Mouse (Mus musculus): ENCODE data around the gene Lamc1. TPM values are rescaled to one million over a fixed set of nuclear protein-coding genes. Genes with fewer than 3 reads are reported as not detected.
"Not testable (repeated sequence)": the region's sequence is repeated elsewhere in the genome, so short reads cannot be mapped to it uniquely, and the experiment has no call there.

The Lamc1 gene
- polyA plus RNA-seq, 1 experiment from 2014 or later = 36.8 TPM

- no peak overlapping the region for H3K27ac ChIP-seq
- no peak overlapping the region for H3K4me3 ChIP-seq
- no peak overlapping the region for H3K9ac ChIP-seq
- no peak overlapping the region for H3K4me2 ChIP-seq (replicated peaks)
- H3K9me3 ChIP-seq = no peaks in the 10 kb centered on the region
- no peaks in the 10 kb centered on the region for H3K27me3 ChIP-seq (replicated peaks)
- no peaks in the 10 kb centered on the region for H3K4me1 ChIP-seq
- WGBS = 67% methylated on average over 18 of the region's 18 CpGs
- H3K36me3 ChIP-seq = no peaks in the 10 kb centered on the region
- no peak for ATAC-seq (ENCODE audit: low FRiP score, low read depth)
These were observed 21.3 kb upstream of the Lamc1 start for GRCm38 (mm10) chr1:153353736-153354430.

- no peaks in the 10 kb centered on the region for H3K27me3 ChIP-seq (replicated peaks)
- H3K27ac ChIP-seq = no peak overlapping the region
- H3K4me2 ChIP-seq (replicated peaks) = no peak overlapping the region
- H3K9me3 ChIP-seq = no peaks in the 10 kb centered on the region
- H3K9ac ChIP-seq = no peak overlapping the region
- H3K4me1 ChIP-seq = no peaks in the 10 kb centered on the region
- H3K36me3 ChIP-seq = no peaks in the 10 kb centered on the region
- no peak for ATAC-seq (ENCODE audit: low FRiP score, low read depth)
- 78% methylated on average over 4 of the region's 4 CpGs for whole genome bisulfite sequencing
- H3K4me3 ChIP-seq = no peak overlapping the region
These were observed 18.4 kb upstream of the Lamc1 start for GRCm38 (mm10) chr1:153351034-153351433.

DNA sequence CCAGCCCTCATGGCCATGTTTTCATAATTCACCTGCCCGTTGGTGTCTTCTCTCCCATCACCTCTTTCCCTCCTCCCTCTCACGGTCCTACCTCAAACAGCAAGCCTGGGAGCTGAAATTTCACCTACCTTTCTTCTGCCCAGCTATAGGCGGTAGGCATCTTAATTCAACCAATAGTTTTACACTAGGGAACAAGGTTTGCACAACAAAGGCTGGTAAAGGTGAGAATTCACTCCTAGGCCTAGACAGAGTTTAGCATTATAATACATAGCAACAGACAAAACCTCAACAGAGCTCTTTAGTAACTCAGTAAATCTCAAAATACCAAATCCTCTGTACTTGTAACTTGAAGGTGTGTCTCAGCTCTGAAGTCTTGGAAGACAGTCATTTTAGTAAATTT lies 15.1 kb upstream of the Lamc1 start:
- Histone ChIP-seq H3K9ac (no peak overlapping the region), H3K27ac (no peak overlapping the region), H3K4me3 (no peak overlapping the region), H3K9me3 (no peaks in the 10 kb centered on the region), H3K27me3 (replicated peaks) (no peaks in the 10 kb centered on the region), H3K4me1 (no peaks in the 10 kb centered on the region), H3K4me2 (replicated peaks) (no peak overlapping the region), H3K36me3 (no peaks in the 10 kb centered on the region)
- WGBS = 64% methylated on average over 3 of the region's 3 CpGs
- no peak for ATAC-seq (ENCODE audit: low FRiP score, low read depth)

GRCm38 (mm10) chr1:153347040-153347439 lies 14.5 kb upstream of the Lamc1 start:
- Histone ChIP-seq H3K4me1 (no peaks in the 10 kb centered on the region), H3K4me2 (replicated peaks) (no peak overlapping the region), H3K4me3 (no peak overlapping the region), H3K36me3 (no peaks in the 10 kb centered on the region), H3K27me3 (replicated peaks) (no peaks in the 10 kb centered on the region), H3K9ac (no peak overlapping the region), H3K27ac (no peak overlapping the region), H3K9me3 (no peaks in the 10 kb centered on the region)
- no peak for ATAC-seq (ENCODE audit: low FRiP score, low read depth)
- WGBS = 97% methylated on average over 2 of the region's 2 CpGs

GRCm38 (mm10) chr1:153345699-153346291 lies 13.2 kb upstream of the Lamc1 start:
- 52% methylated on average over 16 of the region's 16 CpGs for WGBS
- Histone ChIP-seq H3K4me1 (no peaks in the 10 kb centered on the region), H3K36me3 (no peaks in the 10 kb centered on the region), H3K9ac (no peak overlapping the region), H3K27me3 (replicated peaks) (no peaks in the 10 kb centered on the region), H3K4me2 (replicated peaks) (peak overlapping the region; percentile 50), H3K4me3 (peak overlapping the region; percentile 24), H3K27ac (no peak overlapping the region), H3K9me3 (no peaks in the 10 kb centered on the region)
- peak; percentile 48; the same call in 1 of the 2 replicates for ATAC-seq (ENCODE audit: low FRiP score, low read depth)

DNA sequence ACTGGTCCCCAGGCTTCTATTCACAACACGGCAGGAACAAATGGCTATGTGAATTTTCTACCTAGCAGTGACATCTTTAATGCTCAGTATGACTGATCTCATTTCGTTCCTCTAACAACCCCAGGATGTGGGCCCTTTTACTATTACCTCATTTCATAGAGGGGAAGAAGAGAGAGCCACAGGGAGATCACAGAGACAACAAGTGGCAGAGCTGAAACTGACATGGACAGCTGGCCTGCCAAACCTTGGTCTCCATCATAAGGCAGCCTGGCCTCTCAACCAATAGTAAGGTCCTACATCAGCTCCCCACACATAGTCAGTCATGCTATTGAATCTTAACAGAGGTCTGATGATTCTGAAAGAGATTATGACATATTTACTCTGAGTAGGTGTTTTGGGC lies 12.4 kb upstream of the Lamc1 start:
- 86% methylated on average over 2 of the region's 2 CpGs for WGBS
- Histone ChIP-seq H3K36me3 (no peaks in the 10 kb centered on the region), H3K9ac (no peak overlapping the region), H3K27me3 (replicated peaks) (no peaks in the 10 kb centered on the region), H3K4me3 (no peak overlapping the region), H3K27ac (no peak overlapping the region), H3K4me2 (replicated peaks) (no peak overlapping the region), H3K9me3 (no peaks in the 10 kb centered on the region), H3K4me1 (no peaks in the 10 kb centered on the region)
- ATAC-seq (ENCODE audit: low FRiP score, low read depth) = no peak

DNA sequence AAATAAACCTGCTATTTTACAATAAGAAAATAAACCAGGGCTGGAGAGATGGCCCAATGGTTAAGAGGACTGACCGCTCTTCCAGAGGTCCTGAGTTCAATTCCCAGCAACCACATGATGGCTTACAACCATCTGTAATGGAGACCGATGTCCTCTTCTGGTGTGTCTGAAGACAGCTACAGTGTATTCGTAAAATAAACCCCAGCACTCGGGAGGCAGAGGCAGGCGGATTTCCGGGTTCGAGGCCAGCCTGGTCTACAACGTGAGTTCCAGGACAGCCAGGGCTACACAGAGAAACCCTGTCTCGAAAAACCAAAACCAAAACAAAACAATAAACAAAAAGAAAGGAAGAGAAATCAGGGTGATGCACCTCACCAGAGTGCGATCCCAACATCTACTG lies 2.9 kb upstream of the Lamc1 start:
- H3K27me3 ChIP-seq (replicated peaks); H3K9ac ChIP-seq; H3K4me2 ChIP-seq (replicated peaks); H3K27ac ChIP-seq; H3K4me3 ChIP-seq; ATAC-seq (ENCODE audit: low FRiP score, low read depth); H3K36me3 ChIP-seq; H3K9me3 ChIP-seq: not testable (repeated sequence)
- H3K4me1 ChIP-seq = peaks cover 11% of the 10 kb centered on the region
- WGBS = 92% methylated on average over 10 of the region's 10 CpGs

- Histone ChIP-seq H3K4me2 (replicated peaks) (peak overlapping the region; percentile 97), H3K4me3 (peak overlapping the region; percentile 94), H3K36me3 (no peaks in the 10 kb centered on the region), H3K27ac (no peak overlapping the region), H3K4me1 (peaks cover 22% of the 10 kb centered on the region), H3K9ac (peak overlapping the region; percentile 95), H3K9me3 (no peaks in the 10 kb centered on the region), H3K27me3 (replicated peaks) (no peaks in the 10 kb centered on the region)
- WGBS = 9% methylated on average over 22 of the region's 22 CpGs
- no peak; the same call in 1 of the 2 replicates for ATAC-seq (ENCODE audit: low FRiP score, low read depth)
These were observed 923 bp upstream of the Lamc1 start for GRCm38 (mm10) chr1:153333296-153334121.

DNA sequence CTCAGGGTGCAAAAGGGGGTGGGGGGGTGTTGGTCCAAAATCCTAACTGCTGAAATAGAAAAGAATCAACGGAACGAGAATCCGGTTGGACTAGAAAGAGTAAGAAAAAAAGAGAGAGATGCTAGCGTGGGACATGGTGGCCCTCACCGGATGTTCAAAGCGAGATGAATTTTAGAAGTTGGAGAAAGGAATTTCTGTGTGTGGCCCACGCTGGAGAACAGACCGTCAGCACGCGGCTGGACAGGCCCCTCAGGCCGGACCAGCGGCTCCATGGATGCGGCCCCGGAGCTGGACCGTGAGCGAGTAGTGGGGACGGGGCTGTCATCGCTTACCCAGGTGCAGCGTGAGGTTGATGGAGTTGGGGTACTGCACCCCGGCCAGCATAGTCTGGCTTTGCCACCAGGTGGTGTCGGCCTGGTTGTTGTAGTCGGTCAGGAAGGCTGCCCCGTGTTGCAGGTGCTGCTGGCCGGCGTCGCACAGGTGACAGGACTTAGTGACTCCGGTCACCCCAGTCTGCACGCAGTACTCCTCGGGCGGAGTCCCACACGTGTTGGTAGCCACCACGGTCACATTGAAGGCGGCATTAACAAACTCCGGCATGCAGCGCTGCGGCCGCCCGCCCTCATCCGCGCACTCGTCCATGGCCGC lies 666 bp downstream of the Lamc1 start:
- H3K4me1 ChIP-seq = peaks cover 27% of the 10 kb centered on the region
- H3K9ac ChIP-seq = peak overlapping the region; percentile 95
- peak overlapping the region; percentile 97 for H3K4me2 ChIP-seq (replicated peaks)
- peak overlapping the region; percentile 94 for H3K4me3 ChIP-seq
- no peaks in the 10 kb centered on the region for H3K36me3 ChIP-seq
- no peaks in the 10 kb centered on the region for H3K9me3 ChIP-seq
- no peaks in the 10 kb centered on the region for H3K27me3 ChIP-seq (replicated peaks)
- under 1% methylated on average over 42 of the region's 42 CpGs for WGBS
- ATAC-seq (ENCODE audit: low FRiP score, low read depth) = peak; percentile 59
- peak overlapping the region; percentile 82 for H3K27ac ChIP-seq

DNA sequence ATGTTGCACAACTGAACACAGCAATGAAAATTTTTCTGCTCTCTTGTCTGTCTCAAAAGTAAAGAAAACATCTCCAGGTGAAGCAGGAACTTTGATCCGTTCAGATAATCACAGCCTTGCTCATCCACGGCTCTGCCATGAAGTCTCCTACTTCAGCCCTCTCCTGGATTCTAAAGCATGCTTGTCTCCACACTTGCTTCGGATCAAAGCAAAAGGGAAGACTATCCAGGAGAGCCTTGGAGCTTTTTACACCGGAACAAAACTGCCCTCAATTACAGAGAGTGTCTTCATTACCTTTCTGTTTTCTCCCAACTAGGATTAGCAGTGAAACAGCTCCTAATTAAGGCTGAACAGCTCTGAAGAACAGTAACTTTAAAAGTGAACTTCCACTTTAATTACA lies 1.4 kb downstream of the Lamc1 start:
- Histone ChIP-seq H3K27me3 (replicated peaks) (no peaks in the 10 kb centered on the region), H3K4me3 (peak overlapping the region; percentile 94), H3K27ac (no peak overlapping the region), H3K9ac (peak overlapping the region; percentile 95), H3K4me2 (replicated peaks) (peak overlapping the region; percentile 97), H3K4me1 (peaks cover 27% of the 10 kb centered on the region), H3K36me3 (no peaks in the 10 kb centered on the region), H3K9me3 (no peaks in the 10 kb centered on the region)
- 2% methylated on average over 4 of the region's 4 CpGs for WGBS
- no peak for ATAC-seq (ENCODE audit: low FRiP score, low read depth)

- Histone ChIP-seq H3K9me3 (no peaks in the 10 kb centered on the region), H3K4me2 (replicated peaks) (peak overlapping the region; percentile 97), H3K4me3 (no peak overlapping the region), H3K27ac (no peak overlapping the region), H3K4me1 (peaks cover 27% of the 10 kb centered on the region), H3K36me3 (no peaks in the 10 kb centered on the region), H3K9ac (no peak overlapping the region), H3K27me3 (replicated peaks) (no peaks in the 10 kb centered on the region)
- WGBS = 87% methylated on average over 6 of the region's 6 CpGs
- ATAC-seq (ENCODE audit: low FRiP score, low read depth) = no peak
These were observed 3.3 kb downstream of the Lamc1 start for GRCm38 (mm10) chr1:153329306-153329705.

DNA sequence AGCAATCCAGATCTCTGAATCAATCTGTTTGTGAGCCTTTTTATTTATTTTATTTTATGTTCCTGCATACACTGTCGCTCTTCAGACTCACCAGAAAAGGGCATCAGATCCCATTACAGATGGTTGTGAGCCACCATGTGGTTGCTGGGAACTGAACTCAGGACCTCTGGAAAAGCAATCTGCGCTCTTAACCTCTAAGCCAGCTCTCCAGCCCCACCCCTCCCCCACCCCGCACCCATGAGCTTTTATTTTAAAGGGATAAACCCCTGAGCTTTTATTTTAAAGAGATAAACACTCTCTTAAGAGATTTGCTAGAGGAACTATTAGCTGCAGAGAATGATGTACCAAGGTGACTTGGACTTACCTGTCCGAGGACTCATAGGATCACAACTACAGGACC lies 5.5 kb downstream of the Lamc1 start:
- H3K36me3 ChIP-seq = peaks cover 3% of the 10 kb centered on the region; the same call in 1 of the 2 replicates
- no peak overlapping the region for H3K4me2 ChIP-seq (replicated peaks)
- H3K9me3 ChIP-seq = no peaks in the 10 kb centered on the region
- no peak overlapping the region for H3K27ac ChIP-seq
- no peak for ATAC-seq (ENCODE audit: low FRiP score, low read depth)
- 84% methylated on average over 4 of the region's 4 CpGs for WGBS
- H3K4me1 ChIP-seq = peaks cover 27% of the 10 kb centered on the region
- no peaks in the 10 kb centered on the region for H3K27me3 ChIP-seq (replicated peaks)
- H3K4me3 ChIP-seq = no peak overlapping the region
- no peak overlapping the region for H3K9ac ChIP-seq
